Comparison of ENCODE assay signal across 14 mouse cellular contexts in the genomic region with DNA sequence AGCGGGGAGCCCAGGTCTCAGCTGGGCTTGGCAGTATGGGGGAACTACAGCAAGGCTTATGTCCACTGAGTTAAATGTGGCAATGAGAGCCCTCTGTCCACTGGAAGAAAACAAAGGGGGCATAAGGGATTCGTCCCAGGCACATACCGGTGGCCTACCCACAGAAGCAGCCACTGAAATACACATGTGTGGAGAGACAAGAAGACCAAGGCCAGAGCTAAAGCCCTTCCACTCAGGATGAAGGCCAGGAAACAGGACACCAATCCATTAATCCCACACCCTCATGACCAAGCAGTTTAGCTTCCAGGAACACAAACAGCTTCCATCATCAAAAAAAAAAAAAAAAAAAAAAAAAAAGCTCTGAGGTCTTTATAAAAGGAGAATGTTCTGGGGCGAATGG. TPM values are rescaled to one million over a fixed set of nuclear protein-coding genes. Genes with fewer than 3 reads are reported as not detected.
DNase-seq lines count a peak whose midpoint lies in the region; ATAC-seq and TF ChIP-seq lines count a peak whose summit lies in the region.
"Had no signal": no experiment of that assay in that cellular context is flagged by ENCODE, and none has a peak within 500 bp of the region (broad histone marks: within the 10 kb centered on the region; RNA-seq: fewer than 3 reads in every experiment).

No protein-coding gene starts in this region.

- WGBS in heart, embryonic 13.5 days, result 78% methylated on average over 4 of the region's 4 CpGs
- WGBS in heart, embryonic 11.5 days (ENCODE audit: insufficient replicate concordance), result 87% methylated on average over 4 of the region's 4 CpGs
- 89% methylated on average over 4 of the region's 4 CpGs for WGBS in spleen, adult 2 months

- H3K27ac ChIP-seq in heart, embryonic 13.5 days (replicated peaks), result peak overlapping the region; percentile 79; the same call in 1 of the 2 replicates
- H3K27ac ChIP-seq in heart, embryonic 11.5 days (ENCODE audit: low read depth, low read length), result no peak overlapping the region
- peak overlapping the region; percentile 65 for H3K27ac ChIP-seq in spleen, adult 2 months (ENCODE audit: insufficient read depth, low read length)
- H3K27ac ChIP-seq: hindbrain, embryonic 13.5 days; liver, embryonic 15.5 days; midbrain, embryonic 15.5 days had no signal

- no peak for ATAC-seq in heart, embryonic 13.5 days (ENCODE audit: extremely low read depth, insufficient number of reproducible peaks, low FRiP score, low TSS enrichment)
- ATAC-seq in heart, embryonic 11.5 days (replicated peaks; ENCODE audit: insufficient number of reproducible peaks, low FRiP score, low TSS enrichment), result no peak
- ATAC-seq: intestine, postnatal 0 days; midbrain, embryonic 15.5 days had no signal

- H3K4me1 ChIP-seq in heart, embryonic 13.5 days, result peaks cover 27% of the 10 kb centered on the region
- peaks cover 17% of the 10 kb centered on the region for H3K4me1 ChIP-seq in heart, embryonic 11.5 days (ENCODE audit: control insufficient read depth, insufficient read depth, low read length)
- H3K4me1 ChIP-seq in spleen, adult 2 months (ENCODE audit: control insufficient read depth, insufficient read depth, insufficient read length), result no peaks in the 10 kb centered on the region
- H3K4me1 ChIP-seq: midbrain, embryonic 15.5 days had no signal

- no peaks in the 10 kb centered on the region; the same call in 1 of the 2 replicates for H3K9me3 ChIP-seq in heart, embryonic 13.5 days
- H3K9me3 ChIP-seq in heart, embryonic 11.5 days (replicated peaks; ENCODE audit: control insufficient read depth, low read length), result no peaks in the 10 kb centered on the region
- H3K9me3 ChIP-seq: hindbrain, embryonic 13.5 days; liver, embryonic 15.5 days; midbrain, embryonic 15.5 days had no signal

- no peak for TF ChIP-seq POLR2A in spleen, adult 2 months (IDR thresholded peaks at IDR 0.05; ENCODE audit: low read depth, low read length)

- intact Hi-C loops in gastrocnemius, postnatal 14 days (cut with DNase I; ENCODE audit: low total_unique reads), result no loop called here

- DNase-seq in spleen, adult 2 months (ENCODE audit: low read depth in 1 of 2, low spot score in 2 of 2), result no peak
- DNase-seq in spleen, postnatal 4 days (ENCODE audit: low spot score in 2 of 2), result no peak
- peak; percentile 27 for DNase-seq in gastrocnemius, postnatal 14 days
- no peak for DNase-seq in ovary, adult 18-20 months (ENCODE audit: low spot score)
- DNase-seq in left cerebral cortex, adult 9 months (ENCODE audit: low spot score in 2 of 2), result no peak
- DNase-seq: cerebellum, adult 8-10 months; kidney, postnatal 4 days had no signal

- no peak overlapping the region for H3K4me3 ChIP-seq in heart, embryonic 13.5 days
- no peak overlapping the region for H3K4me3 ChIP-seq in heart, embryonic 11.5 days (ENCODE audit: low read depth, low read length)
- no peak overlapping the region for H3K4me3 ChIP-seq in spleen, adult 2 months (ENCODE audit: extremely low read depth, insufficient read depth, insufficient read length)
- H3K4me3 ChIP-seq: erythroblast, embryonic 14.5 days; hindbrain, embryonic 13.5 days; liver, embryonic 15.5 days; midbrain, embryonic 15.5 days had no signal

- no peak for TF ChIP-seq CTCF in spleen, adult 2 months (IDR thresholded peaks at IDR 0.05; ENCODE audit: extremely low read depth, insufficient read depth, insufficient read length, insufficient replicate concordance)

- no peak overlapping the region for H3K9ac ChIP-seq in heart, embryonic 13.5 days
- H3K9ac ChIP-seq in heart, embryonic 11.5 days (ENCODE audit: low read depth, low read length), result no peak overlapping the region
- H3K9ac ChIP-seq: hindbrain, embryonic 13.5 days; liver, embryonic 15.5 days; midbrain, embryonic 15.5 days had no signal

- H3K4me2 ChIP-seq in heart, embryonic 13.5 days, result no peak overlapping the region
- H3K4me2 ChIP-seq in heart, embryonic 11.5 days, result no peak overlapping the region
- H3K4me2 ChIP-seq: hindbrain, embryonic 13.5 days; liver, embryonic 15.5 days; midbrain, embryonic 15.5 days had no signal

- H3K36me3 ChIP-seq in heart, embryonic 13.5 days, result peaks cover 19% of the 10 kb centered on the region
- H3K36me3 ChIP-seq in heart, embryonic 11.5 days (ENCODE audit: control insufficient read depth, insufficient read depth, low read length), result no peaks in the 10 kb centered on the region
- no peaks in the 10 kb centered on the region for H3K36me3 ChIP-seq in spleen, adult 2 months (ENCODE audit: control insufficient read depth, insufficient read depth, low read length)
- H3K36me3 ChIP-seq: liver, embryonic 15.5 days; midbrain, embryonic 15.5 days had no signal

- H3K27me3 ChIP-seq in heart, embryonic 13.5 days (replicated peaks), result no peaks in the 10 kb centered on the region
- no peaks in the 10 kb centered on the region for H3K27me3 ChIP-seq in heart, embryonic 11.5 days (ENCODE audit: control insufficient read depth, insufficient read depth, low read length)
- H3K27me3 ChIP-seq in spleen, adult 2 months (ENCODE audit: control insufficient read depth, insufficient read depth, low read length), result no peaks in the 10 kb centered on the region
- H3K27me3 ChIP-seq: hindbrain, embryonic 13.5 days; liver, embryonic 15.5 days; midbrain, embryonic 15.5 days had no signal

RNA-seq across cellular contexts. Expression of gene Synm, which starts 19.2 kb away (rescaled TPM):
- polyA plus RNA-seq in heart, embryonic 13.5 days (2015; fragmentation: Nextera tagmentation; extraction: Ambion mirVana), result 2.8 and 3.4 TPM in 2 replicates
- 3.4 and 5.9 TPM in 2 replicates for polyA plus RNA-seq in heart, embryonic 11.5 days (2014; fragmentation: Nextera tagmentation; extraction: Ambion mirVana)
- polyA plus RNA-seq in spleen, adult 2 months (2012; rRNA removed), result 1.3 and 1.6 TPM in 2 replicates
- total RNA-seq in gastrocnemius, postnatal 14 days (2021), result 100 to 1,000 TPM; 100 to 120 TPM
